Mouse (Mus musculus): ENCODE data around the gene Efna3. TPM values are rescaled to one million over a fixed set of nuclear protein-coding genes. Genes with fewer than 3 reads are reported as not detected.

Gene Efna3
- polyA plus RNA-seq, 1 experiment from 2014 or later, result 4.2 TPM

DNA sequence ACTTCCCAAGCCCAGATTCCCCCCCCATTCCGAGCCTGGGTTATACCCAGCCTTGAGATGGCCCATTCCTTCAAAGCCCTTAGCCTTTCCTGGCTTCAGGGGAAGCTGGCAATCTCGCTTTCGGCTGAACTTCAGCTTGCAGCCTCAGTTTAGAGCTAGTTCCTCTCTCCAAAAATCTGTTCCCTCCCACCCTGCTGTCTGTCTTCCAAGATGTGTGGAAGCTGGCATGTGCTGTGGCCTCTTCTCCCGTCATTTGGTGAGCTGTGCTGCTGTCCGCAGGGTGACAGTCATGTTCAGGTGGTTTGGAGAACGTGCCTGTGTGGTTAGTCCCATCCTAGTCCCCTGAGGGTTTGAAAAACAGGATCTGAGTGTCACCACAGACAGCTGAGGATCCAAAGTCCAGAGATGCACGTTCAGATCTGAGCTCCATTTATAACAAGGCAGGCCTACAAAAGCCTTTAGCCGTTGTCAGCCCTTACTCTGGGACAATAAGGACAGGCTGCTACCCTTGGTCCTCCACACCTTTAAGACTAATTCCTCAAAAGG is 27.0 kb downstream of the Efna3 start:
- Histone ChIP-seq H3K4me1 (replicated peaks; ENCODE audit: insufficient read depth, low read length) (no peaks in the 10 kb centered on the region), H3K9me3 (replicated peaks; ENCODE audit: low read length) (no peaks in the 10 kb centered on the region), H3K9ac (ENCODE audit: low read depth, low read length) (no peak overlapping the region), H3K4me3 (replicated peaks; ENCODE audit: low read depth, low read length) (no peak overlapping the region), H3K27ac (no peak overlapping the region), H3K27me3 (ENCODE audit: insufficient read depth, low read length) (no peaks in the 10 kb centered on the region), H3K36me3 (ENCODE audit: insufficient read depth, low read length) (no peaks in the 10 kb centered on the region), H3K4me2 (ENCODE audit: low read length) (no peak overlapping the region)
- 76% methylated on average over 8 of the region's 8 CpGs for WGBS
- TF ChIP-seq CTCF (IDR thresholded peaks at IDR 0.05; ENCODE audit: low read depth), result no peak
- no peak for DNase-seq (ENCODE audit: low spot score)
- ATAC-seq (replicated peaks; ENCODE audit: low FRiP score, low read depth), result no peak

DNA sequence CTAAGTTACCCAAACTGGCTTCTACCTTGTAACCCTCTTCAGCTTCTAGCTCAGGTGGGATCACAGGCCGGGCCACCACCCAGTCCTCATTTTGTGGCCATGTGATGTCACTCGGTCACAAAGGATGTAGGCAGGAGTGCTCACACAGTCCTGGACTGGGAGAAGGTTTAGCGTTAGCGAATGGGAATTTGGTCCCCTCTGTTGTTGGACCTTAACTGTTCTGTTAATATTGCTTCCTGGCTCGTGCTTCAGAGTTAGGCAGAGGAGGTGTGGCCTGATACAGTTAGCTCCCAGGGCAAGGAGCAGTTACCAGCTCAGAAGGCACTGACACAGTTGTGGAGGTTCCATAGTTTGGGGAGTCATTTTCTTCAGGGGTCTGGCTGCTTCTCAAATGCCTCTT is 28.6 kb downstream of the Efna3 start:
- H3K36me3 ChIP-seq (ENCODE audit: insufficient read depth, low read length), result no peaks in the 10 kb centered on the region
- H3K9ac ChIP-seq (ENCODE audit: low read depth, low read length), result no peak overlapping the region
- no peaks in the 10 kb centered on the region for H3K4me1 ChIP-seq (replicated peaks; ENCODE audit: insufficient read depth, low read length)
- H3K4me3 ChIP-seq (replicated peaks; ENCODE audit: low read depth, low read length), result no peak overlapping the region
- DNase-seq (ENCODE audit: low spot score) (no peak), ATAC-seq (replicated peaks; ENCODE audit: low FRiP score, low read depth) (peak; percentile 30)
- H3K9me3 ChIP-seq (replicated peaks; ENCODE audit: low read length), result no peaks in the 10 kb centered on the region
- H3K27ac ChIP-seq, result no peak overlapping the region
- 75% methylated on average over 5 of the region's 5 CpGs for WGBS
- H3K27me3 ChIP-seq (ENCODE audit: insufficient read depth, low read length), result no peaks in the 10 kb centered on the region
- H3K4me2 ChIP-seq (ENCODE audit: low read length), result no peak overlapping the region
- TF ChIP-seq CTCF (IDR thresholded peaks at IDR 0.05; ENCODE audit: low read depth), result no peak

DNA sequence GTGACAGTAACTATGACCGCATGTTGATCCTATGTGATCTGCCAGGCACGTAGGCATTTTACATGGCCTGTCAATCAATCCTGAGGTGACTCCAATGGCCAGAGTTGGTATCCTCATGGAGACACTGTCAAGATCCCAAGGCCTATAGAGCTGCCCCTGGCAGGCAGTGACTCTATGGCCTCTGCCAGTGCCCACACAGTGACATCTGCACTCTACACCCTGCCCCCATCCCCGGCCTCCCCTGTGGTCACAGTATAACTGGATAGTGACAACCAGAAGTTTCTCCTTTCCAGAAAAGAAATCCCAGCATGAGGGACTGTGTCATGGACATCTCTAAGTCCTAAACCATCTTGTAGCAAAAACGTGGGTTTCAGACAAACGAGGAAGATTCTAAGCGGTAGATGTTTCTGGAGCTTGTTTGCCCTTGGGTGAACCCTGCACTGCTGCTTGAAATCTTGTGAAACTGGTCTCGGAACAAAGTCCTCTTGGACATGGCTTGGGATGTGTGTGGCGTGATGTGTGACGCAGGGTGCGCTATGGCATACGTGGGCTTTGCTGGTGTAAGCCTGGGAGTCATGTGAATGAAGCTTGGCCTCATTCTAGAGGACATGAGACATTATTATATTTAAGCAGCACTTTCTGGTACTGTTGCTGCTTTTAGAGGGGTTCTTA is 29.4 kb downstream of the Efna3 start:
- Histone ChIP-seq H3K27me3 (ENCODE audit: insufficient read depth, low read length) (no peaks in the 10 kb centered on the region), H3K4me3 (replicated peaks; ENCODE audit: low read depth, low read length) (no peak overlapping the region), H3K36me3 (ENCODE audit: insufficient read depth, low read length) (no peaks in the 10 kb centered on the region), H3K4me2 (ENCODE audit: low read length) (no peak overlapping the region), H3K9me3 (replicated peaks; ENCODE audit: low read length) (no peaks in the 10 kb centered on the region), H3K9ac (ENCODE audit: low read depth, low read length) (no peak overlapping the region), H3K4me1 (replicated peaks; ENCODE audit: insufficient read depth, low read length) (peaks cover 4% of the 10 kb centered on the region; the same call in 1 of the 2 replicates), H3K27ac (no peak overlapping the region)
- ATAC-seq (replicated peaks; ENCODE audit: low FRiP score, low read depth) (peak; percentile 52; the same call in 1 of the 2 replicates), DNase-seq (ENCODE audit: low spot score) (no peak)
- WGBS, result 87% methylated on average over 11 of the region's 11 CpGs
- TF ChIP-seq CTCF (IDR thresholded peaks at IDR 0.05; ENCODE audit: low read depth), result no peak

DNA sequence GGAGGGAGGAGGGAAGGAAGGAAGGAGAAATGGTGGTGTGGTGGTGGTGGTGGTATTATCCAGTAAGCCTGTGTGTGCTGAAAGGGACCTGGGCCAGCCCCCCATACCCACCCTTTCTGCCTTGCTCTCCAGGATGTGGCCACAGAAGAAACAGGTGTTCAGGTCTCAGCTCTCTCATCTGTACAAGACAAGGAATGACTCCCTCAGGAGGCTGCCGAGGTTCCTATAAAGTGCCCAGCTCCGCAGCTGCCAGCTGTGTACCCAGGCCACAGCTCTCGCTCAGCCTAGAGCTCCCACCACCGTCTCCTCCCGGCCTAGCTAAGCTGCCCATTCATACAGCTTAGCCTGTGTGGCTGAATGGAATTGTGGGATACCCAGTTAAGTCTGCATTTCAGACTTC is 30.5 kb downstream of the Efna3 start:
- H3K4me1 ChIP-seq (replicated peaks; ENCODE audit: insufficient read depth, low read length), result peaks cover 8% of the 10 kb centered on the region; the same call in 1 of the 2 replicates

DNA sequence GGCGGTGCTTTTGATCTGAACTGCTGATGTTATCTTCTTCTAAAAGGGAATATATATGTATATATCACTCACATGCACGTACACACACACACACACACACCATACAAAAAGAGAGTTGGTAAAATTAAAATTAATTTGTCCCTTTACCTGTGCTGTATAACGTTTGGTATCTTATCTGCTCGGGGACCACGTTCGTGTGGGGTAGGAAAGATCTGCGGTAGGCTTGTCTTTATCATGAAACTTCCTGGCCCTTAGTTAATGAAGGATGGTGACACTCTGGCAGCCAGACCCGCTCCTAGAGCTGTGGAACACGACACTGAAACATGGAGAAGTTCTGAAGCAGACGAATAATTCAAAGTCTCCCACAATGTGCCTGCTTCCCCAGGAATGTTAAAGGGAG is 30.9 kb downstream of the Efna3 start:
- H3K9ac ChIP-seq (ENCODE audit: low read depth, low read length), result no peak overlapping the region
- no peaks in the 10 kb centered on the region for H3K9me3 ChIP-seq (replicated peaks; ENCODE audit: low read length)
- H3K27ac ChIP-seq, result no peak overlapping the region
- WGBS, result 45% methylated on average over 10 of the region's 10 CpGs
- TF ChIP-seq CTCF (IDR thresholded peaks at IDR 0.05; ENCODE audit: low read depth), result no peak
- H3K27me3 ChIP-seq (ENCODE audit: insufficient read depth, low read length), result no peaks in the 10 kb centered on the region
- H3K36me3 ChIP-seq (ENCODE audit: insufficient read depth, low read length), result no peaks in the 10 kb centered on the region
- ATAC-seq (replicated peaks; ENCODE audit: low FRiP score, low read depth) (no peak), DNase-seq (ENCODE audit: low spot score) (no peak)
- H3K4me1 ChIP-seq (replicated peaks; ENCODE audit: insufficient read depth, low read length), result peaks cover 8% of the 10 kb centered on the region; the same call in 1 of the 2 replicates
- no peak overlapping the region for H3K4me3 ChIP-seq (replicated peaks; ENCODE audit: low read depth, low read length)
- H3K4me2 ChIP-seq (ENCODE audit: low read length), result no peak overlapping the region

More for the DNA sequence above, 30.5 kb downstream of the Efna3 start:
- H3K4me2 ChIP-seq (ENCODE audit: low read length), result no peak overlapping the region
- H3K9me3 ChIP-seq (replicated peaks; ENCODE audit: low read length), result no peaks in the 10 kb centered on the region
- WGBS, result 73% methylated on average over 5 of the region's 5 CpGs
- H3K27ac ChIP-seq, result no peak overlapping the region
- no peaks in the 10 kb centered on the region for H3K27me3 ChIP-seq (ENCODE audit: insufficient read depth, low read length)
- H3K4me3 ChIP-seq (replicated peaks; ENCODE audit: low read depth, low read length), result no peak overlapping the region
- H3K36me3 ChIP-seq (ENCODE audit: insufficient read depth, low read length), result no peaks in the 10 kb centered on the region
- TF ChIP-seq CTCF (IDR thresholded peaks at IDR 0.05; ENCODE audit: low read depth), result no peak
- ATAC-seq (replicated peaks; ENCODE audit: low FRiP score, low read depth), result no peak
- H3K9ac ChIP-seq (ENCODE audit: low read depth, low read length), result no peak overlapping the region
- no peak for DNase-seq (ENCODE audit: low spot score)

DNA sequence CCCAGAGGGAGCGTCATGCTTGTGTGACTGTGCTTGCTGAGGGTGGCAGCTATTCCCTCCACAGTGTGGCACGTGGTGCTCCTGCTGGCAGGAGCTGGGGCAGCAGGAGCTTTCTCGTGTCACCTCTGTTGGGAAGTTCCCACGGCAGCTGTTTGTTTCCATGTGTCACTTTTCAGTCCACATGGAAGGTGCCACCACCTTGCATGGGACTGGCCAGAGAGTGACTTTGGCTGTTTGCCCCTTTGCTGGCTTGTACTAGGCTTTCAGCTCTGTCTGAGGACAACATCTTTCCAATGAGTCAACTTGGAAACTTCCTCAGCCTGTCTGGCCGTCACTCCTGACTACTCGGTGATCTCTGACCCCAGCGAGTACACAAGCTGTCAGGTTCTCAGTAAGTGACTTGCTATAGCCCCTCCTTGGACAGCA is 34.2 kb downstream of the Efna3 start:
- no peak overlapping the region for H3K4me2 ChIP-seq (ENCODE audit: low read length)
- 27% methylated on average over 7 of the region's 7 CpGs for WGBS
- peak overlapping the region; percentile 19; the same call in 1 of the 2 replicates for H3K27ac ChIP-seq
- H3K4me1 ChIP-seq (replicated peaks; ENCODE audit: insufficient read depth, low read length), result peaks cover 8% of the 10 kb centered on the region; the same call in 1 of the 2 replicates
- TF ChIP-seq CTCF (IDR thresholded peaks at IDR 0.05; ENCODE audit: low read depth), result peak; percentile 17; the same call in 1 of the 2 replicates
- H3K9me3 ChIP-seq (replicated peaks; ENCODE audit: low read length), result no peaks in the 10 kb centered on the region
- DNase-seq (ENCODE audit: low spot score) (no peak), ATAC-seq (replicated peaks; ENCODE audit: low FRiP score, low read depth) (no peak; the same call in 1 of the 2 replicates)
- no peak overlapping the region for H3K9ac ChIP-seq (ENCODE audit: low read depth, low read length)
- no peaks in the 10 kb centered on the region for H3K27me3 ChIP-seq (ENCODE audit: insufficient read depth, low read length)
- no peak overlapping the region for H3K4me3 ChIP-seq (replicated peaks; ENCODE audit: low read depth, low read length)
- no peaks in the 10 kb centered on the region for H3K36me3 ChIP-seq (ENCODE audit: insufficient read depth, low read length)
